Mouse (Mus musculus) MEL (cell line): ENCODE measurements around the gene Gcm2. TPM values are rescaled to one million over a fixed set of nuclear protein-coding genes. Genes with fewer than 3 reads are reported as not detected.

ENCODE experiments used
- DNase-seq: peaks from one replicate; pipeline ENCODE4 v3.0.0; 2011; ENCODE audit warnings: low read depth, low spot score
- H3K27ac ChIP-seq: 2 replicates; pipeline ENCODE4 v1.5.1; 2012; ENCODE audit warnings: low read depth, mild to moderate bottlenecking, control low read depth, low read length, moderate library complexity; ENCODE audit not compliant: control insufficient read depth
- H3K27me3 ChIP-seq, 2 experiments: fragments of 150-350 bp in 1 of 2; sonication (generic) in 1 of 2; 2 replicates each; pipeline ENCODE4 v1.6.1; 2012; ENCODE audit warnings: low read length in 2 of 2, mild to moderate bottlenecking in 2 of 2, improper control_type of control experiment in 1 of 2, moderate library complexity in 1 of 2; ENCODE audit not compliant: insufficient read depth in 2 of 2, control insufficient read depth in 1 of 2
- H3K36me3 ChIP-seq, 2 experiments: 2 replicates each; pipeline ENCODE4 v1.6.1; 2012 to 2014; ENCODE audit warnings: low read length in 2 of 2, improper control_type of control experiment in 1 of 2, inconsistent platforms in 1 of 2, mild to moderate bottlenecking in 1 of 2; ENCODE audit not compliant: insufficient read depth in 2 of 2, control insufficient read depth in 1 of 2
- H3K4me1 ChIP-seq, 2 experiments: fragments of 150-350 bp in 1 of 2; sonication (generic) in 1 of 2; 2 replicates each; pipeline ENCODE4 v1.6.1; 2012; ENCODE audit warnings: low read length in 2 of 2, improper control_type of control experiment in 1 of 2, mild to moderate bottlenecking in 1 of 2; ENCODE audit not compliant: insufficient read depth in 2 of 2, control insufficient read depth in 1 of 2
- H3K4me3 ChIP-seq, 2 experiments: fragments of 150-350 bp in 1 of 2; sonication (generic) in 1 of 2; 2 replicates each; pipeline ENCODE4 v1.5.1; 2012; ENCODE audit warnings: low read depth in 2 of 2, low read length in 2 of 2, mild to moderate bottlenecking in 2 of 2, moderate library complexity in 2 of 2, control low read depth in 1 of 2, improper control_type of control experiment in 1 of 2; ENCODE audit not compliant: control insufficient read depth in 1 of 2, insufficient read depth in 1 of 2
- H3K79me2 ChIP-seq: 2 replicates; pipeline ENCODE4 v1.6.1; 2012; ENCODE audit warnings: mild to moderate bottlenecking, low read length, moderate library complexity; ENCODE audit not compliant: control insufficient read depth, poor library complexity, insufficient read depth
- H3K9ac ChIP-seq: 2 replicates; pipeline ENCODE4 v1.6.1; 2012; ENCODE audit warnings: low read depth, mild to moderate bottlenecking, control low read depth, low read length, moderate library complexity; ENCODE audit not compliant: control insufficient read depth, poor library complexity, severe bottlenecking
- H3K9me3 ChIP-seq: fragments of 150-350 bp; sonication (generic); replicated peaks from 2 replicates; pipeline ENCODE4 v1.6.1; 2012; ENCODE audit warnings: mild to moderate bottlenecking, low read length, improper control_type of control experiment, moderate library complexity; ENCODE audit not compliant: insufficient read depth
- BHLHE40 ChIP-seq: IDR thresholded peaks from 2 replicates; pipeline ENCODE4 v1.6.1; 2012; ENCODE audit warnings: low read depth, mild to moderate bottlenecking, inconsistent platforms, low read length, improper control_type of control experiment, borderline replicate concordance
- CHD1 ChIP-seq: IDR thresholded peaks from 2 replicates; pipeline ENCODE4 v1.6.1; 2012; ENCODE audit warnings: low read depth, mild to moderate bottlenecking, inconsistent platforms, low read length, improper control_type of control experiment
- E2F4 ChIP-seq: IDR thresholded peaks from 2 replicates; pipeline ENCODE4 v1.6.1; 2011; ENCODE audit warnings: low read depth, low read length, improper control_type of control experiment, borderline replicate concordance
- ETS1 ChIP-seq: IDR thresholded peaks from 2 replicates; pipeline ENCODE4 v1.6.1; 2012; ENCODE audit warnings: low read depth, mild to moderate bottlenecking, inconsistent platforms, low read length, improper control_type of control experiment, moderate library complexity
- GABPA ChIP-seq: IDR thresholded peaks from 2 replicates; pipeline ENCODE4 v1.6.1; 2012; ENCODE audit warnings: low read depth, mild to moderate bottlenecking, inconsistent platforms, low read length, improper control_type of control experiment, moderate library complexity
- GATA1 ChIP-seq: IDR thresholded peaks from 2 replicates; pipeline ENCODE4 v1.6.1; 2011; ENCODE audit warnings: low read depth, low read length, improper control_type of control experiment
- JUND ChIP-seq: IDR thresholded peaks from 2 replicates; pipeline ENCODE4 v1.6.1; 2011; ENCODE audit warnings: low read depth, mild to moderate bottlenecking, improper control_type of control experiment, low read length
- MAFK ChIP-seq: IDR thresholded peaks from 2 replicates; pipeline ENCODE4 v1.6.1; 2011; ENCODE audit warnings: low read depth, mild to moderate bottlenecking, low read length, improper control_type of control experiment, borderline replicate concordance
- MAZ ChIP-seq: IDR thresholded peaks from 2 replicates; pipeline ENCODE4 v1.6.1; 2012; ENCODE audit warnings: low read depth, mild to moderate bottlenecking, inconsistent platforms, low read length, improper control_type of control experiment
- MYB ChIP-seq: IDR thresholded peaks from 2 replicates; pipeline ENCODE4 v1.6.1; 2011; ENCODE audit warnings: mild to moderate bottlenecking, low read depth, low read length, improper control_type of control experiment
- MYC ChIP-seq: IDR thresholded peaks from 2 replicates; pipeline ENCODE4 v1.6.1; 2011; ENCODE audit warnings: low read depth, mild to moderate bottlenecking, low read length, improper control_type of control experiment, moderate library complexity
- NELFE ChIP-seq: IDR thresholded peaks from 2 replicates; pipeline ENCODE4 v1.6.1; 2011; ENCODE audit warnings: low read depth, low read length, improper control_type of control experiment
- NRF1 ChIP-seq: IDR thresholded peaks from 2 replicates; pipeline ENCODE4 v1.6.1; 2014; ENCODE audit warnings: low read depth, mild to moderate bottlenecking, inconsistent platforms, low read length, improper control_type of control experiment, moderate library complexity; ENCODE audit not compliant: poor library complexity, insufficient read depth, severe bottlenecking
- POLR2A ChIP-seq, 2 experiments: IDR thresholded peaks; 2 replicates each; pipeline ENCODE4 v1.6.1; 2011 to 2012; ENCODE audit warnings: low read length in 2 of 2, mild to moderate bottlenecking in 2 of 2, control low read depth in 1 of 2, improper control_type of control experiment in 1 of 2, low read depth in 1 of 2, moderate library complexity in 1 of 2; ENCODE audit not compliant: control insufficient read depth in 1 of 2, insufficient read depth in 1 of 2, poor library complexity in 1 of 2
- RCOR1 ChIP-seq: IDR thresholded peaks from 2 replicates; pipeline ENCODE4 v1.6.1; 2012; ENCODE audit warnings: low read depth, mild to moderate bottlenecking, inconsistent platforms, low read length, improper control_type of control experiment
- SIN3A ChIP-seq: IDR thresholded peaks from 2 replicates; pipeline ENCODE4 v1.6.1; 2012; ENCODE audit warnings: low read length, improper control_type of control experiment, inconsistent platforms
- SMC3 ChIP-seq: IDR thresholded peaks from 2 replicates; pipeline ENCODE4 v1.6.1; 2011; ENCODE audit warnings: low read depth, low read length, improper control_type of control experiment
- TAL1 ChIP-seq: IDR thresholded peaks from 2 replicates; pipeline ENCODE4 v1.6.1; 2012; ENCODE audit warnings: mild to moderate bottlenecking, inconsistent platforms, low read length, moderate library complexity, mixed read lengths
- TBP ChIP-seq: IDR thresholded peaks from 2 replicates; pipeline ENCODE4 v1.8.0; 2011; ENCODE audit warnings: low read depth, low read length, improper control_type of control experiment
- ZC3H11A ChIP-seq: IDR thresholded peaks from 2 replicates; pipeline ENCODE4 v1.6.1; 2012; ENCODE audit warnings: low read depth, mild to moderate bottlenecking, inconsistent platforms, low read length, improper control_type of control experiment
- ZNF384 ChIP-seq: IDR thresholded peaks from 2 replicates; pipeline ENCODE4 v1.6.1; 2012; ENCODE audit warnings: low read depth, mild to moderate bottlenecking, inconsistent platforms, low read length, improper control_type of control experiment
- polyA plus RNA-seq, 2 experiments: library from polyadenylated mRNA; stranded (reverse) in 1 of 2; unstranded in 1 of 2; fragments of >175 nt in 1 of 2; fragments of >200 nt in 1 of 2; gene quantifications; 2 replicates each; pipeline versions ENCODE4 v1.2.1 to v1.2.4; 2012; ENCODE audit warnings: low replicate concordance in 2 of 2, low read depth in 1 of 2; ENCODE audit not compliant: insufficient read length in 2 of 2, insufficient read depth in 1 of 2, missing spikeins in 1 of 2
- total RNA-seq: library from RNA; depleted of rRNA; stranded (reverse); fragments of 300-350 nt; gene quantifications from 2 replicates; pipeline ENCODE4 v1.2.3, GENCODE M21; 2012

Gene Gcm2
- total and polyA plus RNA-seq, 3 experiments, result not detected

- H3K36me3 ChIP-seq, result no peaks in the 10 kb centered on the region
- H3K27ac ChIP-seq, result no peak overlapping the region
- no peaks in the 10 kb centered on the region for H3K4me1 ChIP-seq
- no peak for TF ChIP-seq MYC
- no peak for TF ChIP-seq RCOR1
- no peak for TF ChIP-seq ZC3H11A
- TF ChIP-seq MAZ, result no peak
- TF ChIP-seq BHLHE40, result no peak
- no peak for TF ChIP-seq POLR2A (IDR thresholded peaks at IDR 0.05; ENCODE audit: control insufficient read depth in 1 of 2, insufficient read depth in 1 of 2, low read depth in 1 of 2, low read length in 2 of 2, poor library complexity in 1 of 2)
- TF ChIP-seq TAL1, result no peak
- no peak for TF ChIP-seq SMC3
- no peak for TF ChIP-seq MYB
- no peaks in the 10 kb centered on the region for H3K79me2 ChIP-seq
- no peak overlapping the region for H3K9ac ChIP-seq
- no peaks in the 10 kb centered on the region; a peak in 2 of 4 replicates for H3K27me3 ChIP-seq
- DNase-seq, result no peak
- no peak overlapping the region for H3K4me3 ChIP-seq
- H3K9me3 ChIP-seq, result no peaks in the 10 kb centered on the region
These were observed 31.0 kb downstream of the Gcm2 start for GRCm38 (mm10) chr13:41079859-41080258.

GRCm38 (mm10) chr13:41079421-41079780 lies 31.4 kb downstream of the Gcm2 start, which contains the start of gene Mak:
TSS of gene Mak (minus strand) at chr13:41079706.
- H3K4me3 ChIP-seq, result no peak within 1 kb of the TSS

GRCm38 (mm10) chr13:41078690-41079420 lies 32.0 kb downstream of the Gcm2 start:
- H3K27me3 ChIP-seq, result peaks cover 0 to 2% of the 10 kb centered on the region in 2 experiments; a peak in 2 of 4 replicates
- no peak for DNase-seq
- no peaks in the 10 kb centered on the region for H3K4me1 ChIP-seq
- no peak for TF ChIP-seq POLR2A (IDR thresholded peaks at IDR 0.05; ENCODE audit: control insufficient read depth in 1 of 2, insufficient read depth in 1 of 2, low read depth in 1 of 2, low read length in 2 of 2, poor library complexity in 1 of 2)
- TF ChIP-seq NELFE, result no peak
- TF ChIP-seq GABPA, result no peak
- no peak for TF ChIP-seq MAZ
- TF ChIP-seq TBP, result no peak
- no peak for TF ChIP-seq MAFK
- no peak for TF ChIP-seq SIN3A
- TF ChIP-seq ZNF384, result no peak
- TF ChIP-seq, all 39 proteins: peak for 0
- Histone ChIP-seq H3K9ac (no peak overlapping the region), H3K79me2 (no peaks in the 10 kb centered on the region), H3K9me3 (no peaks in the 10 kb centered on the region), H3K36me3 (no peaks in the 10 kb centered on the region), H3K27ac (no peak overlapping the region), H3K4me3 (no peak overlapping the region)

More at GRCm38 (mm10) chr13:41079421-41079780, 31.4 kb downstream of the Gcm2 start, which contains the start of gene Mak:
- no peaks in the 10 kb centered on the region for H3K9me3 ChIP-seq
- no peak within 1 kb of the TSS for H3K9ac ChIP-seq
- no peaks in the 10 kb centered on the region for H3K79me2 ChIP-seq
- H3K27me3 ChIP-seq, result peaks cover 0 to 2% of the 10 kb centered on the region in 2 experiments; a peak in 2 of 4 replicates
- no peak for TF ChIP-seq CHD1
- no peak for TF ChIP-seq SIN3A
- TF ChIP-seq MAZ, result no peak
- no peak for TF ChIP-seq E2F4
- no peak for TF ChIP-seq ETS1
- no peak for TF ChIP-seq ZNF384
- no peak for TF ChIP-seq JUND
- no peak for TF ChIP-seq NRF1
- no peak for TF ChIP-seq BHLHE40
- TF ChIP-seq GATA1, result no peak
- no peak within 1 kb of the TSS for H3K27ac ChIP-seq
- H3K36me3 ChIP-seq, result no peaks in the 10 kb centered on the region
- DNase-seq, result peak; percentile 26
- no peaks in the 10 kb centered on the region for H3K4me1 ChIP-seq
